Mouse (Mus musculus) ES-E14 (cell line): ENCODE results near the gene Gpatch11. TPM values are rescaled to one million over a fixed set of nuclear protein-coding genes. Genes with fewer than 3 reads are reported as not detected.
"Not testable (repeated sequence)": the region's sequence is repeated elsewhere in the genome, so short reads cannot be mapped to it uniquely, and the experiment has no call there.

Experiments used
- DNase-seq: peaks from one replicate; pipeline ENCODE4 v3.0.0-alpha.2; 2013; ENCODE audit warnings: low read depth, low spot score
- H3K27ac ChIP-seq: 2 replicates; pipeline ENCODE4 v1.5.1; 2012; ENCODE audit warnings: low read depth, mild to moderate bottlenecking, low read length, moderate library complexity, mixed read lengths; ENCODE audit not compliant: poor library complexity, insufficient read depth, severe bottlenecking
- H3K36me3 ChIP-seq: 2 replicates; pipeline ENCODE4 v1.6.1; 2012; ENCODE audit warnings: mild to moderate bottlenecking, low read length, moderate library complexity, mixed read lengths; ENCODE audit not compliant: control insufficient read depth, poor library complexity, insufficient read depth, severe bottlenecking
- H3K4me1 ChIP-seq, 2 experiments: fragments of 150-350 bp in 1 of 2; sonication (generic) in 1 of 2; 2 replicates each; pipeline ENCODE4 v1.6.1; 2012; ENCODE audit warnings: low read length in 2 of 2, mild to moderate bottlenecking in 1 of 2, mixed read lengths in 1 of 2; ENCODE audit not compliant: control insufficient read depth in 2 of 2, insufficient read depth in 2 of 2, poor library complexity in 1 of 2
- H3K4me3 ChIP-seq, 2 experiments: fragments of 150-350 bp in 1 of 2; sonication (generic) in 1 of 2; 2 replicates each; pipeline ENCODE4 v1.5.1; 2012; ENCODE audit warnings: low read length in 2 of 2, low read depth in 1 of 2, mild to moderate bottlenecking in 1 of 2, mixed read lengths in 1 of 2; ENCODE audit not compliant: insufficient read depth in 1 of 2, poor library complexity in 1 of 2, severe bottlenecking in 1 of 2
- H3K9ac ChIP-seq: 2 replicates; pipeline ENCODE4 v1.6.1; 2012; ENCODE audit warnings: low read depth, mild to moderate bottlenecking, low read length, mixed read lengths; ENCODE audit not compliant: poor library complexity, insufficient read depth, severe bottlenecking
- H3K9me3 ChIP-seq: fragments of 150-350 bp; sonication (generic); 2 replicates; pipeline ENCODE4 v1.6.1; 2012; ENCODE audit warnings: low read depth, mild to moderate bottlenecking, low read length; ENCODE audit not compliant: control insufficient read depth, insufficient read depth
- CHD2 ChIP-seq: IDR thresholded peaks from 2 replicates; pipeline ENCODE4 v1.6.1; 2014; ENCODE audit warnings: mild to moderate bottlenecking, low read depth, low read length, inconsistent platforms
- HCFC1 ChIP-seq: IDR thresholded peaks from 2 replicates; pipeline ENCODE4 v1.6.1; 2012; ENCODE audit warnings: low read length, inconsistent platforms, borderline replicate concordance; ENCODE audit not compliant: insufficient read depth
- MAFK ChIP-seq: IDR thresholded peaks from 2 replicates; pipeline ENCODE4 v1.6.1; 2014; ENCODE audit warnings: mild to moderate bottlenecking, low read depth, low read length, inconsistent platforms; ENCODE audit not compliant: insufficient read depth
- ZC3H11A ChIP-seq: IDR thresholded peaks from 2 replicates; pipeline ENCODE4 v1.6.1; 2012; ENCODE audit warnings: low read depth, mild to moderate bottlenecking, inconsistent platforms, low read length, borderline replicate concordance
- ZNF384 ChIP-seq: IDR thresholded peaks from 2 replicates; pipeline ENCODE4 v1.6.1; 2012; ENCODE audit warnings: low read depth, low read length, inconsistent platforms
- in situ Hi-C, 2 experiments: fragments of 600-800 bp; cut with MboI; formaldehyde crosslinking; loops; one replicate each; pipeline ENCODE4 v1.15.1; 2025; ENCODE audit warnings: low sequenced_read_pairs in 2 of 2, inconsistent platforms in 1 of 2; ENCODE audit not compliant: unreplicated experiment in 2 of 2
- total RNA-seq: library from RNA; depleted of rRNA; stranded (reverse); fragments of 300-350 nt; gene quantifications from 2 replicates; pipeline ENCODE4 v1.2.3, GENCODE M21; 2012; rRNA removed

Gene Gpatch11
- 15.9 and 18.7 TPM in 2 replicates for total RNA-seq

DNA sequence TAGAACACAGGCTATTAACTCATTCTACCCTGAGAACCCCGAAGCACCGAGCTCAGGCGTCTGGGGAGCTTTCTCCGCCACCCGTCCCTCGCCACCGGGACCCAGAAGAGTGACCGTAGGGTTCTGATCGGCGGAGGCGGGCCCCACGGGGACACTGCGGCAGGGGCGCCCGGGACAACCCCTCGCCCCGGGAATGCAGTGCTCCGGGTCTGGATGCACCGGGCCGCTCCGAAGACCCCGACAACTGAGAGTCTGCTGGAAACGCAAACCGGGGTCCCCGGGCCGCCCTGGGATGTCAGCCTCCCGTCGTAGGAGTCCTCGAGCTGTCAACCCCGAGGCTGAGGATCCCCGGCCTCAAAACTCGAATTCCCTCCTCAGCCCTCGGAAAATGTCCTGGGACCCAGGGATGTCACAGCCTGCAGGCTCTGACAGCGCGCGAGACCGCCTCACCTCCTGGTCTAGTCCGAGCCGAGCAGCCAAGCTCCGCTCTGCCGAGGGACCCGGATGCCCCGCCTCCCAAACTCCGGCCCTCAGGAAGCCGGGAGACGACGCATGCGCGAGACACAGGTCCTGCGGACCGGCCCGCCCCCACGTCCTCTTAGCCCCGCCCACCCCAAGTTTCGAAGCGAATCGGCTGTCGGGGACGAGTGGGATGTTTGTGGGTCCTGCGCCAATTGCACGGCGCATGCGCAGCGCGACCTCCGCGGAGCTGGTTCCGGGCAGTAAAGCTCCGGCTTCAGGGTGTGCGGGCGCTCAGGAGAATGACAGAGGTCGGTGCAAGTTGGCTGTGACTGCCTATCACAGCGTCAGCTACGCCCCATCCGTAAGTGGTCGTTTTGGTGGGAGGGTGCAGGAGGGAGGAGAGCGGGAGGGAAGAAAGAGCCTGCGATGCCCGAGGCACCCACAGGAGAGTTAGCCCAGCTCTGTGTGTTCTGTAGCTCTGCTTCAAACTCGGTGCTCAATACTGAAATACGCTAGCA, at the start of gene Gpatch11, which contains the start of gene Heatr5b:
Gpatch11 (plus strand) TSS at position 712 of the 980 bp plus-strand sequence.
Heatr5b (minus strand) TSS at position 509 of the 980 bp plus-strand sequence.
- Histone ChIP-seq H3K36me3 (peaks cover 6% of the 10 kb centered on the region; the same call in 1 of the 2 replicates), H3K9ac (peak within 1 kb of the TSS; percentile 94), H3K4me3 (peak within 1 kb of the TSS; percentile 93 to 94), H3K27ac (no peak within 1 kb of the TSS; the same call in 1 of the 2 replicates), H3K4me1 (peaks cover 0 to 3% of the 10 kb centered on the region in 2 experiments; a peak in 1 of 4 replicates), H3K9me3 (no peaks in the 10 kb centered on the region)
- peak; percentile 97 for DNase-seq
- in situ Hi-C loops = no loop called here
- no peak for TF ChIP-seq HCFC1
- no peak for TF ChIP-seq ZC3H11A
- TF ChIP-seq MAFK = no peak
- no peak for TF ChIP-seq ZNF384
- no peak for TF ChIP-seq CHD2

DNA sequence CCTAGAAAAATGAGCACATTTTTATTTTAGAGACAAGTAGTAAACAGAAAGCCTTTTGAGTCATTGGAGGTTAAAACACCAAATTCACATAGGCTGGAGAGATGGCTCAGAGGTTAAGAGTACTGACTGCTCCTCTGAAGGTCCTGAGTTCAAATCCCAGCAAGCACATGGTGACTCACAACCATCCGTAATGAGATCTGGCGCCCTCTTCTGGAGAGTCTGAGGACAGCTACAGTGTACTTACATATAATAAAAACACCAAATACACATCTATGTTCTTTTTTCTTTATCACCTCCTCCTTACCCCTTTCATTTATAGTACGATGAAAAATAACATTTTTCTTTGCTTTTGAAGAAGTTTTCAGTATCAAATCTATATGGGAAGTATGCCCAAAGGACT, 47.1 kb upstream of the Gpatch11 start:
- H3K36me3 ChIP-seq, H3K4me3 ChIP-seq, H3K9me3 ChIP-seq, in situ Hi-C loops, DNase-seq, H3K4me1 ChIP-seq, H3K27ac ChIP-seq, H3K9ac ChIP-seq: not testable (repeated sequence)

- Histone ChIP-seq H3K9me3 (no peaks in the 10 kb centered on the region), H3K4me1 (no peaks in the 10 kb centered on the region), H3K9ac (no peak overlapping the region), H3K27ac (no peak overlapping the region), H3K4me3 (no peak overlapping the region), H3K36me3 (0 out of 2 replicates have a peak, but pooled peaks cover 2% of the 10 kb centered on the region)
- in situ Hi-C loops = no loop called here
- TF ChIP-seq HCFC1 = no peak
- TF ChIP-seq CHD2 = no peak
- no peak for TF ChIP-seq MAFK
- no peak for TF ChIP-seq ZNF384
- TF ChIP-seq ZC3H11A = no peak
- DNase-seq = no peak
Measured at GRCm38 (mm10) chr17:78791068-78791689, 44.2 kb upstream of the Gpatch11 start.

GRCm38 (mm10) chr17:78791690-78792070, 43.7 kb upstream of the Gpatch11 start:
- no peak for DNase-seq
- Histone ChIP-seq H3K4me1 (no peaks in the 10 kb centered on the region), H3K4me3 (no peak overlapping the region), H3K36me3 (0 out of 2 replicates have a peak, but pooled peaks cover 2% of the 10 kb centered on the region), H3K9me3 (no peaks in the 10 kb centered on the region), H3K27ac (no peak overlapping the region), H3K9ac (no peak overlapping the region)
- in situ Hi-C loops = no loop called here
- TF ChIP-seq ZNF384 (no peak), HCFC1 (no peak), ZC3H11A (no peak), CHD2 (no peak), MAFK (no peak)
